Comparison of ENCODE assay signal across 8 mouse cellular contexts in genomic region chr5:21186821-21187220, GRCm38 (mm10). TPM values are rescaled to one million over a fixed set of nuclear protein-coding genes. Genes with fewer than 3 reads are reported as not detected.
DNase-seq lines count a peak whose midpoint lies in the region; ATAC-seq and TF ChIP-seq lines count a peak whose summit lies in the region.

No protein-coding gene starts in this region.

- H3K4me1 ChIP-seq in lung, adult 2 months (ENCODE audit: control insufficient read depth, insufficient read depth, low read length) = peaks cover 7% of the 10 kb centered on the region
- H3K4me1 ChIP-seq in bone marrow macrophage, adult 2 months (ENCODE audit: control insufficient read depth, insufficient read depth, low read length) = peaks cover 29% of the 10 kb centered on the region
- H3K4me1 ChIP-seq in intestine, embryonic 16.5 days (ENCODE audit: control insufficient read depth, insufficient read depth, low read length) = no peaks in the 10 kb centered on the region

- no peak for ATAC-seq in intestine, embryonic 16.5 days

- H3K27ac ChIP-seq in bone marrow macrophage, adult 2 months (ENCODE audit: insufficient read depth, low read depth, low read length) = peak overlapping the region; percentile 65
- H3K27ac ChIP-seq in intestine, embryonic 16.5 days (ENCODE audit: low read length) = no peak overlapping the region

- peak overlapping the region; percentile 99 for H3K4me2 ChIP-seq in intestine, embryonic 16.5 days (ENCODE audit: low read depth, low read length)

- no peak overlapping the region for H3K9ac ChIP-seq in intestine, embryonic 16.5 days (ENCODE audit: low read depth, low read length)

- no peaks in the 10 kb centered on the region for H3K9me3 ChIP-seq in intestine, embryonic 16.5 days (ENCODE audit: control insufficient read depth, low read length)

- H3K4me3 ChIP-seq in lung, adult 2 months (replicated peaks; ENCODE audit: extremely low read depth, low read depth, low read length) = peak overlapping the region; percentile 36
- peak overlapping the region; percentile 92 for H3K4me3 ChIP-seq in bone marrow macrophage, adult 2 months (ENCODE audit: insufficient read depth, low read length)
- H3K4me3 ChIP-seq in intestine, embryonic 16.5 days (ENCODE audit: low read length) = peak overlapping the region; percentile 57

- TF ChIP-seq POLR2A in lung, adult 2 months (IDR thresholded peaks at IDR 0.05; ENCODE audit: borderline replicate concordance, extremely low read depth, low read depth, low read length) = no peak
- no peak for TF ChIP-seq POLR2A in bone marrow macrophage, adult 2 months (IDR thresholded peaks at IDR 0.05; ENCODE audit: borderline replicate concordance, low read depth, low read length)

- H3K36me3 ChIP-seq in intestine, embryonic 16.5 days (ENCODE audit: control insufficient read depth, insufficient read depth, low read length) = no peaks in the 10 kb centered on the region

- DNase-seq in lung, adult 2 months = no peak
- DNase-seq in lung, postnatal 10 days = no peak
- peak; percentile 15 for DNase-seq in retina, embryonic 14.5 days (ENCODE audit: low spot score)
- no peak for DNase-seq in frontal cortex, postnatal 10 days (ENCODE audit: low spot score in 2 of 2)
- DNase-seq in adrenal gland, postnatal 25 days = no peak
- DNase-seq in adrenal gland, adult 18-20 months (ENCODE audit: low spot score in 2 of 2) = no peak

- TF ChIP-seq CTCF in lung, adult 2 months (IDR thresholded peaks at IDR 0.05; ENCODE audit: insufficient read depth, low read length) = no peak
- TF ChIP-seq CTCF in bone marrow macrophage, adult 2 months (IDR thresholded peaks at IDR 0.05; ENCODE audit: low read depth, low read length) = no peak

- no peaks in the 10 kb centered on the region for H3K27me3 ChIP-seq in intestine, embryonic 16.5 days (replicated peaks; ENCODE audit: control insufficient read depth, insufficient read depth, low read length)

- 9% methylated on average over 4 of the region's 4 CpGs for WGBS in lung, adult 2 months
- 25% methylated on average over 4 of the region's 4 CpGs for WGBS in intestine, embryonic 16.5 days

RNA-seq across cellular contexts. Expression of gene Gsap, which starts 0.8 kb away (rescaled TPM):
- 18.4 and 25.7 TPM in 2 replicates for polyA plus RNA-seq in lung, adult 2 months (2012; rRNA removed)
- polyA plus RNA-seq in bone marrow macrophage, adult 2 months (2012; ENCODE audit: insufficient read depth, insufficient read length, missing spikeins) = 34.2 and 35.0 TPM in 2 replicates
- polyA plus RNA-seq in intestine, embryonic 16.5 days (2015; fragmentation: Nextera tagmentation; extraction: Ambion mirVana) = 2.0 TPM in 2 replicates
- total RNA-seq in adrenal gland, postnatal 25 days (2021) = 3.6 and 6.7 TPM in 2 replicates
- 1 to 10 TPM; 5.0 TPM for total RNA-seq in adrenal gland, adult 18-20 months (2021)

Comparison
In these comparisons a context has a peak if more than half of its experiments do, and no peak if none do; other contexts are left out.
1. H3K4me3 ChIP-seq: peak in every context shown above with its lines; median percentile 92 in bone marrow macrophage, adult 2 months; 57 in intestine, embryonic 16.5 days; 36 in lung, adult 2 months.